Mouse (Mus musculus): ENCODE data around the gene Ctss. TPM values are rescaled to one million over a fixed set of nuclear protein-coding genes. Genes with fewer than 3 reads are reported as not detected.

Gene Ctss
- polyA plus RNA-seq, 1 experiment: 68.2 TPM

Other genes with a start within 250 kb of the Ctss start
- 71.9 and 82.6 TPM in 2 replicates for gene Mindy1, start 245.4 kb upstream of the Ctss start, polyA plus RNA-seq (2012; rRNA removed)
- gene Prune1, start 244.7 kb upstream of the Ctss start, polyA plus RNA-seq (2012; rRNA removed): 15.7 and 18.8 TPM in 2 replicates
- gene Anxa9, start 219.6 kb upstream of the Ctss start, polyA plus RNA-seq (2012; rRNA removed): 0.84 and 1.1 TPM in 2 replicates
- 76.3 and 101 TPM in 2 replicates for gene Cers2, start 212.0 kb upstream of the Ctss start, polyA plus RNA-seq (2012; rRNA removed)
- 9.8 and 13.4 TPM in 2 replicates for gene Setdb1, start 169.6 kb upstream of the Ctss start, polyA plus RNA-seq (2012; rRNA removed)
- gene 4930558C23Rik, start 123.9 kb upstream of the Ctss start, polyA plus RNA-seq (2012; rRNA removed): not detected in 2 replicates
- gene Arnt, start 92.4 kb upstream of the Ctss start, polyA plus RNA-seq (2012; rRNA removed): 15.8 and 23.9 TPM in 2 replicates
- 2.7 and 3.3 TPM in 2 replicates for gene Ctsk, start 27.5 kb upstream of the Ctss start, polyA plus RNA-seq (2012; rRNA removed)
- not detected in 2 replicates for gene Hormad1, start 32.9 kb downstream of the Ctss start, polyA plus RNA-seq (2012; rRNA removed)
- gene Golph3l, start 62.1 kb downstream of the Ctss start, polyA plus RNA-seq (2012; rRNA removed): 18.4 and 19.9 TPM in 2 replicates
- gene Ensa, start 98.2 kb downstream of the Ctss start, polyA plus RNA-seq (2012; rRNA removed): 12.4 and 14.6 TPM in 2 replicates
- 30.9 and 77.4 TPM in 2 replicates for gene Mcl1, start 132.0 kb downstream of the Ctss start, polyA plus RNA-seq (2012; rRNA removed)
- 5.7 and 8.4 TPM in 2 replicates for gene Adamtsl4, start 161.1 kb downstream of the Ctss start, polyA plus RNA-seq (2012; rRNA removed)
- 132 and 195 TPM in 2 replicates for gene Ecm1, start 212.8 kb downstream of the Ctss start, polyA plus RNA-seq (2012; rRNA removed)
- gene Tars2, start 233.4 kb downstream of the Ctss start, polyA plus RNA-seq (2012; rRNA removed): 30.3 and 36.2 TPM in 2 replicates